Mouse (Mus musculus) forebrain, postnatal 0 days (tissue): ENCODE data around the gene Ppara. TPM values are rescaled to one million over a fixed set of nuclear protein-coding genes. Genes with fewer than 3 reads are reported as not detected.

ENCODE experiments used
- ATAC-seq: fragments of 200-750 bp; cut with Nextera tagmentation; 2 replicates; pipeline ENCODE4 v1.8.0; 2017; ENCODE audit warnings: mild to moderate bottlenecking, moderate library complexity
- DNase-seq: peaks from one replicate; pipeline ENCODE4 v3.0.0-alpha.2; 2015
- H3K27ac ChIP-seq: fragments of 300-500 bp; sonication (generic); 2 replicates; pipeline ENCODE4 v1.5.1; 2014; ENCODE audit warnings: low read depth, mild to moderate bottlenecking, antibody characterized with exemption, low read length, moderate library complexity, mixed read lengths
- H3K27me3 ChIP-seq: fragments of 300-500 bp; sonication (generic); 2 replicates; pipeline ENCODE4 v1.6.1; 2014; ENCODE audit warnings: mild to moderate bottlenecking, low read length, mixed read lengths; ENCODE audit not compliant: insufficient read depth
- H3K36me3 ChIP-seq: fragments of 300-500 bp; sonication (generic); 2 replicates; pipeline ENCODE4 v1.6.1; 2014; ENCODE audit warnings: mild to moderate bottlenecking, moderate library complexity; ENCODE audit not compliant: insufficient read depth
- H3K4me1 ChIP-seq: fragments of 300-500 bp; sonication (generic); 2 replicates; pipeline ENCODE4 v1.6.1; 2014; ENCODE audit warnings: antibody characterized with exemption; ENCODE audit not compliant: insufficient read depth
- H3K4me2 ChIP-seq: fragments of 300-500 bp; sonication (generic); 2 replicates; pipeline ENCODE4 v1.6.1; 2014; ENCODE audit warnings: low read depth, mild to moderate bottlenecking, moderate library complexity
- H3K4me3 ChIP-seq: fragments of 300-500 bp; sonication (generic); 2 replicates; pipeline ENCODE4 v1.5.1; 2014; ENCODE audit warnings: low read depth, low read length, mixed read lengths
- H3K9ac ChIP-seq: fragments of 300-500 bp; sonication (generic); 2 replicates; pipeline ENCODE4 v1.6.1; 2014; ENCODE audit warnings: mild to moderate bottlenecking
- H3K9me3 ChIP-seq: fragments of 300-500 bp; sonication (generic); 2 replicates; pipeline ENCODE4 v1.6.1; 2016; ENCODE audit warnings: low read length
- CTCF ChIP-seq: sonication (generic); IDR thresholded peaks from 2 replicates; pipeline ENCODE4 v1.5.1; 2016; ENCODE audit warnings: antibody characterized with exemption, control low read depth, low read depth
- WGBS: fragments of 180-500 bp; shearing (Covaris S2); extraction: QIAGEN DNeasy Blood & Tissue Kit; methylation state at CpG from one replicate; pipeline ENCODE4 v1.1.7; 2014; 5-methylcytosine and 5-hydroxymethylcytosine counted together
- polyA plus RNA-seq: library from polyadenylated mRNA; unstranded; fragments of >200 nt; fragmentation: Nextera tagmentation; extraction: Ambion mirVana; gene quantifications from 2 replicates; pipeline ENCODE4 v1.2.1, GENCODE M21; 2015
- total RNA-seq: library from RNA; depleted of rRNA; stranded (reverse); fragments of >200 nt; gene quantifications from 2 replicates; pipeline ENCODE4 v1.2.3, GENCODE M21; 2014; rRNA removed

The Ppara gene
- total RNA-seq (0.92 and 1.7 TPM in 2 replicates), polyA plus RNA-seq (1.9 and 2.0 TPM in 2 replicates)

DNA sequence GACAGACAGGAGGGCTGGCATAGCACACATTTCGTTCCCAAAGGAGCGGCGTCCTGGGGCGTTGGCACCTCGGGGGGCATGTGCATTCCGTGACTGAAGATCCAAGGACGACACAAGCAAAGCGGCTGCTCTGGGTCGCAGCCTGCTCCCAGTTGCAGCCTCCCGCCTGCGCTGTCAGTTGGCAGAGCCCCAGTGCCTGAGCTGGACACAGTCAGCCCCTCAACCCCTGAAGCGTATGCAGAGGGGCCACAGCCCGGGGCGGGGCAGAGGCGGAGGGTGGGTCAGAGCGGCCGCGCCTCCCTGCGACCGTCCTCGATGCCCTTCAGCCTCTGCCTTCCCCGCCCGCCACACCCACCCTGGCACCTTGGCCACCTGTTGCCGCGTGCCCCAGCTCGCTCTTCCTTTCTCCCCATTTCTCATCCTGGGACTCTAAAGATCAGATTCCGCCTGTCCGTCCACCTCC lies at the start of gene Ppara:
Gene Ppara (plus strand): TSS at position 413 of the 463 bp plus-strand sequence.
- H3K4me1 ChIP-seq = no peaks in the 10 kb centered on the region
- peak within 1 kb of the TSS; percentile 46 for H3K4me3 ChIP-seq
- TF ChIP-seq CTCF = no peak
- no peak for ATAC-seq
- DNase-seq = no peak
- peak within 1 kb of the TSS; percentile 66 for H3K4me2 ChIP-seq
- 4% methylated on average over 27 of the region's 28 CpGs for WGBS
- H3K27me3 ChIP-seq = peaks cover 48% of the 10 kb centered on the region
- H3K9me3 ChIP-seq = no peaks in the 10 kb centered on the region
- H3K36me3 ChIP-seq = no peaks in the 10 kb centered on the region
- H3K27ac ChIP-seq = no peak within 1 kb of the TSS
- H3K9ac ChIP-seq = peak within 1 kb of the TSS; percentile 35; the same call in 1 of the 2 replicates

GRCm38 (mm10) chr15:85686641-85687395 lies 48.0 kb upstream of the Ppara start:
- H3K9ac ChIP-seq = peak overlapping the region; percentile 7; the same call in 1 of the 2 replicates
- H3K9me3 ChIP-seq = no peaks in the 10 kb centered on the region
- H3K27me3 ChIP-seq = no peaks in the 10 kb centered on the region
- H3K4me2 ChIP-seq = 0 out of 2 replicates have a peak overlapping the region, but pooled peaks have one; percentile 3
- DNase-seq = peak; percentile 71
- TF ChIP-seq CTCF = no peak
- H3K4me1 ChIP-seq = peaks cover 12% of the 10 kb centered on the region
- WGBS = 44% methylated on average over 11 of the region's 11 CpGs
- H3K4me3 ChIP-seq = no peak overlapping the region
- ATAC-seq = peak; percentile 85
- peaks cover 70% of the 10 kb centered on the region for H3K36me3 ChIP-seq
- peak overlapping the region; percentile 72 for H3K27ac ChIP-seq

- H3K27me3 ChIP-seq = no peaks in the 10 kb centered on the region
- 70% methylated on average over 15 of the region's 15 CpGs for WGBS
- H3K4me3 ChIP-seq = no peak overlapping the region
- H3K9ac ChIP-seq = no peak overlapping the region
- peaks cover 8% of the 10 kb centered on the region; the same call in 1 of the 2 replicates for H3K4me1 ChIP-seq
- peak overlapping the region; percentile 72 for H3K27ac ChIP-seq
- DNase-seq (no peak), ATAC-seq (no peak)
- no peak for TF ChIP-seq CTCF
- H3K36me3 ChIP-seq = peaks cover 73% of the 10 kb centered on the region
- H3K9me3 ChIP-seq = no peaks in the 10 kb centered on the region
- H3K4me2 ChIP-seq = no peak overlapping the region
These were observed 47.0 kb upstream of the Ppara start for GRCm38 (mm10) chr15:85687630-85688410.

DNA sequence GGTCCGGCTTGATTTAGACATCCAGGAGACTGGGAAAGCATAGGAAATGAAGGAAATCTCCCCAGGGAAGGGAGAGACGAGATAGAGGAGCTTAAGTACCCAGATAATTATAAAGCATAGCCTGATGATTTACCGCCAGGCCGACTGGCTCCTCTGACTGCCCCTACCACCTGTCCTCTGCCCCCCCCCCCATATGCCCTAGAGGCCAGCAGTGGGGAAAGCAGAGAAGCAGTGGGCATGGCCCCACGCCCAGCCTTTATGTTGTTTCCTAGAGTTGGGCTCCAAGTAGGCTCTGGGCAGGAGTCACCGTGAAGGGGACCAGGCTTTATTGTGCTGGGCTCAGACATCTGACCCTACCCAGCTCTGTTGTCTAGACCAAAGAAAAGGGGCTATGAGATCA lies 46.0 kb upstream of the Ppara start:
- 54% methylated on average over 6 of the region's 6 CpGs for WGBS
- H3K9ac ChIP-seq = no peak overlapping the region
- ATAC-seq = no peak
- H3K4me2 ChIP-seq = no peak overlapping the region
- no peak overlapping the region for H3K4me3 ChIP-seq
- peaks cover 75% of the 10 kb centered on the region for H3K36me3 ChIP-seq
- no peak for TF ChIP-seq CTCF
- H3K9me3 ChIP-seq = no peaks in the 10 kb centered on the region
- H3K4me1 ChIP-seq = peaks cover 8% of the 10 kb centered on the region; the same call in 1 of the 2 replicates
- H3K27me3 ChIP-seq = no peaks in the 10 kb centered on the region
- DNase-seq = no peak
- H3K27ac ChIP-seq = peak overlapping the region; percentile 22; the same call in 1 of the 2 replicates

DNA sequence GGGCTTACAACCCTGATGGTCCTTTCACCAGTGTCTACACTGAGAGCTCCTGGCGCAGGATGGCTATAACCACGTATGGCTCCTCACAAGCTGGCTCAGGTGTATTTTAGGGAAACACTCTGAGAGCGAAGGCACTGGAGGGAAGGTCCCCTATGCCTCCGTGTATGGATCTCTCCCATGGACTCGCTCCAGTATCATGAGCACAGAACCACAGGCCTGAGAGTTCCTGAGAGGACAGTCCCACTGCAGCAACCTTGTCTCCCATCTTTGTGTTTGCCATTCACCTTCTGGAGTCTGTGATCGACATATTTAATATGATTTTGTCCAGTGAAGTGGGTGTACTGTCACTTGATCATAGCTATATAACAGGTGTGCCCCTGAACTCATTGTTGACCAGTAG lies 45.3 kb upstream of the Ppara start:
- peaks cover 75% of the 10 kb centered on the region for H3K36me3 ChIP-seq
- peaks cover 8% of the 10 kb centered on the region; the same call in 1 of the 2 replicates for H3K4me1 ChIP-seq
- H3K27me3 ChIP-seq = no peaks in the 10 kb centered on the region
- peak overlapping the region; percentile 29; the same call in 1 of the 2 replicates for H3K27ac ChIP-seq
- WGBS = 73% methylated on average over 6 of the region's 6 CpGs
- H3K4me2 ChIP-seq = no peak overlapping the region
- TF ChIP-seq CTCF = no peak
- no peak overlapping the region for H3K4me3 ChIP-seq
- ATAC-seq = no peak
- H3K9ac ChIP-seq = no peak overlapping the region
- H3K9me3 ChIP-seq = no peaks in the 10 kb centered on the region
- no peak for DNase-seq

DNA sequence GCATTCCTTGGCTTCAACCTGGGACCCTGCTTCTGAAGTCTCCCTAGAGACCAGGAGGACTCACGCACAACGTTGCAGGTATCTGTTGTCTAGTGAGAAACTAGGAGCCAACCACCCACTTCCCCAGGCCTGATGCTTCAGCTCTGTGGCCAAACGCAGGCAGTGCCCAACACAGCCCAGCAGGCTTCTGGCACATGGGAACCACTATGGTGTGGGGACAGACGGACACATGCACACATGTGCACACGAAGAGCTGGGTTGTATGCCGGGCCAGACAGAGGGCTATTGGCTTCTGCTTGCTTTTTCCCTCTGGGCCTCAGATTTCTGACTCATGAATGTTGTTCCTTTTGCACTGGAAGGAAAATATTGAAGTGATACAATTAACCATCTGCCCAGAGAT lies 44.7 kb upstream of the Ppara start:
- Histone ChIP-seq H3K9ac (no peak overlapping the region), H3K27ac (peak overlapping the region; percentile 29; the same call in 1 of the 2 replicates), H3K4me1 (peaks cover 8% of the 10 kb centered on the region; the same call in 1 of the 2 replicates), H3K4me2 (no peak overlapping the region), H3K4me3 (no peak overlapping the region), H3K27me3 (no peaks in the 10 kb centered on the region), H3K9me3 (no peaks in the 10 kb centered on the region), H3K36me3 (peaks cover 76% of the 10 kb centered on the region)
- 70% methylated on average over 6 of the region's 6 CpGs for WGBS
- TF ChIP-seq CTCF = no peak
- no peak for DNase-seq
- no peak for ATAC-seq

DNA sequence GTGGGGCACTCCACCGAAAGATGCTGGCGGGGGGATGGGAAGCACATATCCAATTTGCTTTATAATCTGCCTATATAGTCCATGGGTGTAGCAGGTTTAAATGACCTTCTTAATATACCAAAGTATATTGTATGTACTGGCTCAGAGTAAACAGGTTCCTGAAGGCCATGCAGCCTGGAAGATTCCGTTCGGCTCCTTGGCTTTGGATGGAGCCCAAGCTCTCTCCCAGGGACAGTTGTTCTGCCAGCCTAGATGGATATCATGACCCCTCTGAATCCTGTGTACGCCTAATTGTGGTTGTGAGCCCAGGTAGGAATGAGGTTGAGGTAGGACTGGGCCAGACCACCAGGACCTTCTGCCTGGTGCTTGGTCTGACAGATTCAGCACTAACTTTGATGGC lies 43.9 kb upstream of the Ppara start:
- Histone ChIP-seq H3K4me2 (no peak overlapping the region), H3K27ac (no peak overlapping the region), H3K36me3 (peaks cover 76% of the 10 kb centered on the region), H3K9ac (no peak overlapping the region), H3K27me3 (no peaks in the 10 kb centered on the region), H3K9me3 (no peaks in the 10 kb centered on the region), H3K4me1 (peaks cover 8% of the 10 kb centered on the region; the same call in 1 of the 2 replicates), H3K4me3 (no peak overlapping the region)
- no peak for TF ChIP-seq CTCF
- ATAC-seq = no peak
- no peak for DNase-seq
- WGBS = 86% methylated on average over 5 of the region's 5 CpGs
